Mouse (Mus musculus): ENCODE measurements at regions not wholly inside any gene's neighbourhood (a gene's known extent, or its start where the extent isn't known, plus 50 kb on each side); places are given as distances from the start of the nearest gene placed in this dataset.

DNA sequence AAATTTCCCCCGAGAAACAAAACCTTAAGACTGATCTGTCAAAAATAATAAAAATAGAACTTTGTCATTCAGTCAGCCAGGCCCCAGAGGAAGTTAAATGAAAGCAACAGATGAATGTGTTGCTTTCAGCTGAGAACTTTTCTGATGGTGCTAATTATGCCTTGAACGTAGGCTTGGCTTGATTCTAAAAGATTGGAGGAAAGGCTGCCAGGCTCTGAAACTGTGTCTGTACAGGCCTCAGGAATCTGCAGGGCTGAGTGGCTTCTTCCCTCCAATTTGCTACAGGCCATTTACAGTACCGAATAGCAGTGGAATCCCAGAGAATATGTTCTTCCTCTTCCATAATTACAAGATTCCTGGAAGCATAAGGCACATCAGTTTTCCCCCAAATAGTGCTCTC lies 1103.2 kb upstream of the Crim1 start:
- DNase-seq (ENCODE audit: low read depth): peak; percentile 70
- TF ChIP-seq CTCF (IDR thresholded peaks at IDR 0.05; ENCODE audit: borderline replicate concordance, extremely low read depth, insufficient read depth, insufficient read length) (no peak), POLR2A (IDR thresholded peaks at IDR 0.05; ENCODE audit: borderline replicate concordance, extremely low read depth, insufficient read depth, insufficient read length, poor library complexity, severe bottlenecking) (no peak)

- DNase-seq (ENCODE audit: low read depth): peak; percentile 73
- TF ChIP-seq POLR2A (IDR thresholded peaks at IDR 0.05; ENCODE audit: borderline replicate concordance, extremely low read depth, insufficient read depth, insufficient read length, poor library complexity, severe bottlenecking) (no peak), CTCF (IDR thresholded peaks at IDR 0.05; ENCODE audit: borderline replicate concordance, extremely low read depth, insufficient read depth, insufficient read length) (no peak)
Measured at GRCm38 (mm10) chr17:77099040-77099589, 1100.9 kb upstream of the Crim1 start.

GRCm38 (mm10) chr17:77115931-77116330 lies 1084.1 kb upstream of the Crim1 start:
- DNase-seq (ENCODE audit: low read depth): no peak
- no peak for TF ChIP-seq CTCF (IDR thresholded peaks at IDR 0.05; ENCODE audit: borderline replicate concordance, extremely low read depth, insufficient read depth, insufficient read length)
- no peak for TF ChIP-seq POLR2A (IDR thresholded peaks at IDR 0.05; ENCODE audit: borderline replicate concordance, extremely low read depth, insufficient read depth, insufficient read length, poor library complexity, severe bottlenecking)

GRCm38 (mm10) chr17:77116972-77117371 lies 1083.1 kb upstream of the Crim1 start:
- TF ChIP-seq POLR2A (IDR thresholded peaks at IDR 0.05; ENCODE audit: borderline replicate concordance, extremely low read depth, insufficient read depth, insufficient read length, poor library complexity, severe bottlenecking) (no peak), CTCF (IDR thresholded peaks at IDR 0.05; ENCODE audit: borderline replicate concordance, extremely low read depth, insufficient read depth, insufficient read length) (no peak)
- DNase-seq (ENCODE audit: low read depth): no peak

DNA sequence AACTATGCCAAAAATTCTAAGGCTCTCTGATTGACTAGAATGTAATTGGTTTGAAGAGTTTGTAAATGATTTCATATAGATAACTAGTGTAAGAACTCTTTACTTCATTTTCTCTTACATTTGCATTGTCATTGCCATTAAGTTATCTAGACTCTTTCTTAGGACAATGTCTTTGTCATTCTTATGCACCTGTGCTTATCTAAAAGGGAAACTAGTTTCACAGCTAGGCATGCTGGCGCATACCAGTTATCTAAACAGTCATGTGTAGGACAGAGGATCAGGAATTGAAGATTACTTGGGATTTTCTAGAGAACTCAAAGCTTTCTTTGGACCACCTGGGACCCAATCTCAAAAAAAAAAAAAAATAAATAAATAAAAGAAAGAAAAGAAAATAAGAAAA lies 1081.6 kb upstream of the Crim1 start:
- TF ChIP-seq CTCF (IDR thresholded peaks at IDR 0.05; ENCODE audit: borderline replicate concordance, extremely low read depth, insufficient read depth, insufficient read length) (no peak), POLR2A (IDR thresholded peaks at IDR 0.05; ENCODE audit: borderline replicate concordance, extremely low read depth, insufficient read depth, insufficient read length, poor library complexity, severe bottlenecking) (no peak)
- no peak for DNase-seq (ENCODE audit: low read depth)

- no peak for DNase-seq (ENCODE audit: low read depth)
- no peak for TF ChIP-seq CTCF (IDR thresholded peaks at IDR 0.05; ENCODE audit: borderline replicate concordance, extremely low read depth, insufficient read depth, insufficient read length)
Measured at GRCm38 (mm10) chr17:77127011-77127410, 1073.0 kb upstream of the Crim1 start.
